ENCODE assay signal across 8 mouse cellular contexts in genomic region chr9:8208855-8209254, GRCm38 (mm10).
A peak's percentile ranks its signal among the peaks of the same experiment; 100 is the strongest.
DNase-seq lines count a peak whose midpoint lies in the region; ATAC-seq and TF ChIP-seq lines count a peak whose summit lies in the region.

No protein-coding gene starts in this region.

- DNase-seq in kidney, adult 11 months: peak; percentile 28
- peak; percentile 80 for DNase-seq in adipocyte (ENCODE audit: low spot score)
- DNase-seq in forebrain, postnatal 0 days: peak; percentile 66
- DNase-seq in kidney, adult 8-10 months: peak; percentile 24 to 78
- DNase-seq in left cerebral cortex, postnatal 4 days: peak; percentile 33
- peak; percentile 24 for DNase-seq in retina, postnatal 7 days (ENCODE audit: low read depth, low spot score)

- H3K4me3 ChIP-seq in kidney, embryonic 14.5 days (ENCODE audit: low read length): no peak overlapping the region
- no peak overlapping the region for H3K4me3 ChIP-seq in forebrain, postnatal 0 days (ENCODE audit: low read depth, low read length)

- intact Hi-C loops in left cerebral cortex, postnatal 4 days (cut with DNase I): loop anchor here (10.0 kb wide), 1 partner anchor 354 kb away; no protein-coding TSS in a partner anchor

- H3K4me1 ChIP-seq in kidney, embryonic 14.5 days (ENCODE audit: control insufficient read depth, insufficient read depth, low read length): no peaks in the 10 kb centered on the region
- no peaks in the 10 kb centered on the region for H3K4me1 ChIP-seq in forebrain, postnatal 0 days (ENCODE audit: insufficient read depth)

- peak; percentile 78 for TF ChIP-seq CTCF in forebrain, postnatal 0 days (IDR thresholded peaks at IDR 0.05; ENCODE audit: low read depth)

- no peak; the same call in 1 of the 2 replicates for ATAC-seq in kidney, embryonic 14.5 days (ENCODE audit: low FRiP score, low TSS enrichment)
- peak; percentile 87 for ATAC-seq in forebrain, postnatal 0 days
- ATAC-seq in activated CD4-positive, CD25-positive, alpha-beta regulatory T cell, adult 4 months: no peak

- no peaks in the 10 kb centered on the region for H3K36me3 ChIP-seq in kidney, embryonic 14.5 days (ENCODE audit: control insufficient read depth, insufficient read depth, low read length)
- no peaks in the 10 kb centered on the region for H3K36me3 ChIP-seq in forebrain, postnatal 0 days (ENCODE audit: insufficient read depth)

- H3K9ac ChIP-seq in kidney, embryonic 14.5 days (ENCODE audit: low read depth, low read length): no peak overlapping the region
- H3K9ac ChIP-seq in forebrain, postnatal 0 days: no peak overlapping the region

- H3K9me3 ChIP-seq in kidney, embryonic 14.5 days (ENCODE audit: control insufficient read depth, low read length): no peaks in the 10 kb centered on the region
- H3K9me3 ChIP-seq in forebrain, postnatal 0 days (ENCODE audit: low read length): no peaks in the 10 kb centered on the region

- no peak overlapping the region for H3K27ac ChIP-seq in kidney, embryonic 14.5 days (ENCODE audit: low read depth, low read length)
- no peak overlapping the region for H3K27ac ChIP-seq in forebrain, postnatal 0 days (ENCODE audit: low read depth, low read length)

- no peaks in the 10 kb centered on the region for H3K27me3 ChIP-seq in kidney, embryonic 14.5 days (ENCODE audit: control insufficient read depth, insufficient read depth, low read length)
- H3K27me3 ChIP-seq in forebrain, postnatal 0 days (ENCODE audit: insufficient read depth, low read length): no peaks in the 10 kb centered on the region

- H3K4me2 ChIP-seq in kidney, embryonic 14.5 days (replicated peaks; ENCODE audit: low read depth, low read length): no peak overlapping the region
- H3K4me2 ChIP-seq in forebrain, postnatal 0 days (ENCODE audit: low read depth): no peak overlapping the region

Comparison
In these comparisons a context has a peak if more than half of its experiments do, and no peak if none do; other contexts are left out.
1. DNase-seq: peak in every context shown above with its lines; median percentile 80 in adipocyte; 66 in forebrain, postnatal 0 days; 51 in kidney, adult 8-10 months; 33 in left cerebral cortex, postnatal 4 days; 28 in kidney, adult 11 months; 24 in retina, postnatal 7 days.